Mouse (Mus musculus): ENCODE measurements around the gene Olfr878.

Olfr878 gene

GRCm38 (mm10) chr9:37917540-37917939 lies at the start of gene Olfr878:
TSS of gene Olfr878 (plus strand) at chr9:37917840.
- no peak for DNase-seq (ENCODE audit: low read depth, low spot score)

GRCm38 (mm10) chr9:37870246-37870645 lies 47.4 kb upstream of the Olfr878 start:
- no peak for DNase-seq (ENCODE audit: low read depth, low spot score)

- DNase-seq (ENCODE audit: low read depth, low spot score) = no peak
These were observed 46.5 kb upstream of the Olfr878 start for GRCm38 (mm10) chr9:37871097-37871496.

GRCm38 (mm10) chr9:37871536-37871935 lies 46.1 kb upstream of the Olfr878 start:
- no peak for DNase-seq (ENCODE audit: low read depth, low spot score)

- DNase-seq (ENCODE audit: low read depth, low spot score) = no peak
These were observed 26.7 kb upstream of the Olfr878 start for GRCm38 (mm10) chr9:37890960-37891359.

- peak; percentile 5 for DNase-seq (ENCODE audit: low read depth, low spot score)
These were observed 21.0 kb upstream of the Olfr878 start, which contains the start of gene Olfr145 for GRCm38 (mm10) chr9:37896661-37897060. TSS of gene Olfr145 (plus strand) at chr9:37896724.

- DNase-seq (ENCODE audit: low read depth, low spot score) = no peak
These were observed 12.1 kb upstream of the Olfr878 start for GRCm38 (mm10) chr9:37905555-37905954.

GRCm38 (mm10) chr9:37918018-37918417 lies 378 bp downstream of the Olfr878 start:
- no peak for DNase-seq (ENCODE audit: low read depth, low spot score)

GRCm38 (mm10) chr9:37924194-37924593 lies 6.6 kb downstream of the Olfr878 start:
- DNase-seq (ENCODE audit: low read depth, low spot score) = no peak

- DNase-seq (ENCODE audit: low read depth, low spot score) = no peak
These were observed 7.8 kb downstream of the Olfr878 start for GRCm38 (mm10) chr9:37925445-37925844.

GRCm38 (mm10) chr9:37926019-37927013 lies 8.7 kb downstream of the Olfr878 start:
- no peak for DNase-seq (ENCODE audit: low read depth, low spot score)

GRCm38 (mm10) chr9:37932519-37932918 lies 14.9 kb downstream of the Olfr878 start:
- peak; percentile 77 for DNase-seq (ENCODE audit: low read depth, low spot score)

- no peak for DNase-seq (ENCODE audit: low read depth, low spot score)
These were observed 16.5 kb downstream of the Olfr878 start for GRCm38 (mm10) chr9:37934146-37934545.

- DNase-seq (ENCODE audit: low read depth, low spot score) = peak; percentile 1
These were observed 23.5 kb downstream of the Olfr878 start for GRCm38 (mm10) chr9:37941167-37941566.

All from ZHBTc4 (cell line).